Mouse (Mus musculus): ENCODE measurements around the gene Psmb3. TPM values are rescaled to one million over a fixed set of nuclear protein-coding genes. Genes with fewer than 3 reads are reported as not detected.

Gene Psmb3
- total and polyA plus RNA-seq, 2 experiments from 2014 or later: 486 to 495 TPM

DNA sequence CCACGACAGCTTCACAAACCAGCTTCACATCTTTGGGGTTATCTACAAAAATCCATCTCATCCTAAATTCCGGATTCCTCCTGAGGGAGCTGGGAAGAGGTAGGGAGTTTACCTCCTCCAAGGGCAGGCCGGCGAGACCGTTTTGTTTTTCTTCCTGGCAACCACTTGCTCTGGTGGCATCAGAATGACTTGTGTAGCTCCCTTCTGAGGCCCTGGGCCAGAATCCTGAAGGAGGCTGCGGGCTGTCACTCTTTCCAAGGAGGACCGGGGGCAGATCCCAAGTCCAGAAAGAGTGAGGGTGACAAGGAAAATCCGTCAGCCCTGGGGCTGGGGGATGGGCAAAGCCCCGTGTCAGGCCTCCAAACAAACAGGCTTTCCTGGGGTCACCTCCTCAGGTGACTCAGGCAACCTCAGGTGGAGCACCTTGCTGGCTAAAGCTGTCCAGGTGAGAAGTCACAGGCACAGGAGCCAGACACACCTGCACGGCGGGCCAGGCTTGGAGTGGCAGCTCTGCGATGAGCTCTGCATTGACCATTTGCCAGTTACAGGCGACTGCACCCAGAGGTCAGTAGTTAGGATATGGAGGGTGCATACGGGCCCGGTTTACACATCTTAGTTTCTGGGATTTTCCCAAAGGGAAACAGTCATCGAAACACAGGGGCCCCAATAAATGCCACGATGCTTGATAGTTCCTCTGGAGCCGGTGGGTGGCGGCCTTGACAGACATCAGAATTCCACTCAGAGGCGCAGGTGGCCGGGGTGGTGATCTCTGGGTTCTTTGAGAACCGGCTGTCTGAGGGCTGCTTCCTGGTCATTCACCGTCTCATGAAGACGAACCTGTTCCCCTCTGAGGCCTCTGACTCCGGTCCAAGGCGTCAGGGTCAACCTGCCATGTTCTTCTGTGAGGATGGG is 14.4 kb downstream of the Psmb3 start:
- WGBS: 80% methylated on average over 26 of the region's 26 CpGs
- ATAC-seq (ENCODE audit: insufficient read depth, low read depth) (no peak), DNase-seq (ENCODE audit: low spot score) (no peak)
- Histone ChIP-seq H3K36me3 (replicated peaks; ENCODE audit: control insufficient read depth, insufficient read depth, low read length) (peaks cover 69% of the 10 kb centered on the region), H3K4me1 (ENCODE audit: control insufficient read depth, insufficient read depth) (peaks cover 4% of the 10 kb centered on the region; the same call in 1 of the 2 replicates), H3K4me3 (ENCODE audit: low read depth, low read length) (no peak overlapping the region), H3K27ac (ENCODE audit: low read depth) (no peak overlapping the region), H3K9ac (replicated peaks; ENCODE audit: low read depth, low read length) (no peak overlapping the region), H3K4me2 (ENCODE audit: low read depth, low read length) (no peak overlapping the region), H3K27me3 (ENCODE audit: control insufficient read depth, insufficient read depth, low read length) (no peaks in the 10 kb centered on the region), H3K9me3 (replicated peaks; ENCODE audit: control insufficient read depth, low read length) (no peaks in the 10 kb centered on the region)
- TF ChIP-seq CTCF (IDR thresholded peaks at IDR 0.05; ENCODE audit: low read depth): no peak
- TF ChIP-seq EP300 (IDR thresholded peaks at IDR 0.05; ENCODE audit: low read depth): no peak

DNA sequence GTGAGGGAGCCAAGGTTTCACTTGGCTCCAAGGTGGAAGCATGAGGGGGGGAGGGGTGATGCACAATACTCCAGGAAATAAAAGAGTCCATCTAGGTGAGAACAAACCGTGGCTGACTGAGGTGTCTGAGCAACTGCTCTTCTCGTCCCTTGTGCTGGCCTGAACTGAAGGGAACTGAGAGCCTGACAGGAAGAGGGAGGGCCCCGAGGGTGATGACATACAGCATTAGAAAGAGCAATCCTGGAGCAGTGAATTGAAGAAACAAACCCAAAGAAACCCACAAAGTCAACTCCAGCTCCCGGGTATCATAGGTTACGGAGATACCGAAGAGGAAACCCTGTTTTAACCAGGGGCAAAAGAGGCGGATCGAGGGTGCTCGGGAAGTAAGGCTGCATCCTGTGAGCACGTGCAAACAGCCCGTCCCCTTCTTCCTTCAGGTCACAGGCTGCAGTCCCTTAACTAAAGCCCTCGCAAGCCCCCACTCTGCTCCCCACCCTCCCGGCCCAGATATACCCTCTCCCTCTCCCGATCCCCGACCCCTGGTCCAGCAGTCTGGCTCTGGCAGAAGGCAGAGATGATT is 15.2 kb downstream of the Psmb3 start:
- DNase-seq (ENCODE audit: low spot score): no peak

DNA sequence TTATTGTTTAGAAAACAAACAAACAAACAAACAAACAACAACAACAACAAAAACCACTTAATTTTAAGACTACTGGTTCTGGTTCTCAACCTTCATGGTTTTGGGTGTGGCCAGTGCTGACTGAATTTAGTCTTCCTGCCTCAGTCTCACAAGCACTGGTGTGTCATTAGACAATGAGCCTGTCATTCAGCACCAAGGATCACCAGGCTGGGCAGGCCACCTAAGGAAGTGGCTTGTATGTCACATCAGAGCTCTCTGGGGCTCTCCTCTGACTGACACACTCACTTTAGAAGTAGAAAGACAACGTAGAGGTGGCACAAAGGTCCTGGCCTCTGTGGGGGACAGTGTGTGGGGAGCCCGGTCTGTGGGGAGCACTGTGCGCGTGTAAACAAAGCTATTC is 15.8 kb downstream of the Psmb3 start:
- ATAC-seq (ENCODE audit: insufficient read depth, low read depth): no peak
- WGBS: 77% methylated on average over 4 of the region's 4 CpGs
- Histone ChIP-seq H3K36me3 (replicated peaks; ENCODE audit: control insufficient read depth, insufficient read depth, low read length) (peaks cover 72% of the 10 kb centered on the region), H3K27me3 (ENCODE audit: control insufficient read depth, insufficient read depth, low read length) (no peaks in the 10 kb centered on the region), H3K4me2 (ENCODE audit: low read depth, low read length) (no peak overlapping the region), H3K4me3 (ENCODE audit: low read depth, low read length) (no peak overlapping the region), H3K9me3 (replicated peaks; ENCODE audit: control insufficient read depth, low read length) (no peaks in the 10 kb centered on the region), H3K27ac (ENCODE audit: low read depth) (peak overlapping the region; percentile 6; the same call in 1 of the 2 replicates), H3K9ac (replicated peaks; ENCODE audit: low read depth, low read length) (no peak overlapping the region), H3K4me1 (ENCODE audit: control insufficient read depth, insufficient read depth) (peaks cover 4% of the 10 kb centered on the region; the same call in 1 of the 2 replicates)
- DNase-seq (ENCODE audit: low spot score): no peak
- no peak for TF ChIP-seq EP300 (IDR thresholded peaks at IDR 0.05; ENCODE audit: low read depth)
- no peak for TF ChIP-seq CTCF (IDR thresholded peaks at IDR 0.05; ENCODE audit: low read depth)

More for the DNA sequence above, 15.2 kb downstream of the Psmb3 start:
- no peak for TF ChIP-seq CTCF (IDR thresholded peaks at IDR 0.05; ENCODE audit: low read depth)
- no peak for TF ChIP-seq EP300 (IDR thresholded peaks at IDR 0.05; ENCODE audit: low read depth)
- peaks cover 72% of the 10 kb centered on the region for H3K36me3 ChIP-seq (replicated peaks; ENCODE audit: control insufficient read depth, insufficient read depth, low read length)
- no peak for ATAC-seq (ENCODE audit: insufficient read depth, low read depth)
- WGBS: 52% methylated on average over 15 of the region's 15 CpGs
- H3K9me3 ChIP-seq (replicated peaks; ENCODE audit: control insufficient read depth, low read length): no peaks in the 10 kb centered on the region
- H3K27me3 ChIP-seq (ENCODE audit: control insufficient read depth, insufficient read depth, low read length): no peaks in the 10 kb centered on the region
- H3K4me3 ChIP-seq (ENCODE audit: low read depth, low read length): no peak overlapping the region
- H3K4me2 ChIP-seq (ENCODE audit: low read depth, low read length): no peak overlapping the region
- peak overlapping the region; percentile 6; the same call in 1 of the 2 replicates for H3K27ac ChIP-seq (ENCODE audit: low read depth)
- H3K4me1 ChIP-seq (ENCODE audit: control insufficient read depth, insufficient read depth): peaks cover 4% of the 10 kb centered on the region; the same call in 1 of the 2 replicates
- H3K9ac ChIP-seq (replicated peaks; ENCODE audit: low read depth, low read length): no peak overlapping the region

DNA sequence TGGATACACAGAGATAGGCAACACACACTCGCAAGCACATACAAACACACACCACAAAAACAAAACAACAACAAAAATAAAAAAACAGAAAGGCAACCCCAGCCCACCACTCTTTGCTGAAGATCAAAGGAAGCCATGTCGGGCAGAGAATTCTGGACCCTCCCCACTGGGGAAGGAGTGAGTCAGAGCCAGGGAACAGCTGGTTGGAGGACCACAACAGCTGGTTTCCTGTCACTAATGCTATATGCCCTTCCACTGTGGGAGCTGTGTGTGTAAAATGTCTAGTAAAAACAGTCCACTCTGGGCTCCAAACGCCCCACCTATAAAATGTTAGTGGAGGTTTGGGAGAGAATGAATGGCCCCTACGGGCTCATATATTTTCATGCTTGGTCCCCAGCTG is 18.1 kb downstream of the Psmb3 start:
- no peak for DNase-seq (ENCODE audit: low spot score)
- no peaks in the 10 kb centered on the region for H3K4me1 ChIP-seq (ENCODE audit: control insufficient read depth, insufficient read depth)
- no peak overlapping the region for H3K4me2 ChIP-seq (ENCODE audit: low read depth, low read length)
- H3K27ac ChIP-seq (ENCODE audit: low read depth): no peak overlapping the region
- no peak for ATAC-seq (ENCODE audit: insufficient read depth, low read depth)
- H3K9me3 ChIP-seq (replicated peaks; ENCODE audit: control insufficient read depth, low read length): no peaks in the 10 kb centered on the region
- H3K36me3 ChIP-seq (replicated peaks; ENCODE audit: control insufficient read depth, insufficient read depth, low read length): peaks cover 92% of the 10 kb centered on the region
- H3K27me3 ChIP-seq (ENCODE audit: control insufficient read depth, insufficient read depth, low read length): no peaks in the 10 kb centered on the region
- WGBS: 96% methylated on average over 4 of the region's 4 CpGs
- H3K4me3 ChIP-seq (ENCODE audit: low read depth, low read length): no peak overlapping the region
- no peak overlapping the region for H3K9ac ChIP-seq (replicated peaks; ENCODE audit: low read depth, low read length)
- TF ChIP-seq CTCF (IDR thresholded peaks at IDR 0.05; ENCODE audit: low read depth): no peak
- no peak for TF ChIP-seq EP300 (IDR thresholded peaks at IDR 0.05; ENCODE audit: low read depth)

DNA sequence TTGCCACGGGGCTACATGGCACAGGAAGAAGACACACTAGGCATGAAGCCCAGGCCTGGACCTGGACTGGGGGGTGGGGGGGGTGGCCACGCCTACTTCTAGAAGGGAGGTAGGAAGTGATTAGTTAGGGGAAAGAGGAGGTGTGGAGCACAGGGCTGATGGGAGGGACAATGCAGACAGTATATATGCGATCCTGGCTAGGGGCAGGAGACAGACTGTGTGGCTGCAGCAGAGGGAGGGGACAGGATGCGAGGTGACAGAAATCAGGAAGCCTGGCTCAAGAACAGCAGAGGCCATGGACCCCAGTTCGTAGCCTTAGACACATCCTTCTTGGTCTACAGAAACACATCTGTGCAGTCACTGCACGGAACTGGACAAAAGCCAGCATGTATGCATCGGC is 20.5 kb downstream of the Psmb3 start:
- Histone ChIP-seq H3K27me3 (ENCODE audit: control insufficient read depth, insufficient read depth, low read length) (no peaks in the 10 kb centered on the region), H3K4me2 (ENCODE audit: low read depth, low read length) (no peak overlapping the region), H3K4me1 (ENCODE audit: control insufficient read depth, insufficient read depth) (no peaks in the 10 kb centered on the region), H3K4me3 (ENCODE audit: low read depth, low read length) (no peak overlapping the region), H3K36me3 (replicated peaks; ENCODE audit: control insufficient read depth, insufficient read depth, low read length) (peaks cover 86% of the 10 kb centered on the region), H3K9me3 (replicated peaks; ENCODE audit: control insufficient read depth, low read length) (no peaks in the 10 kb centered on the region), H3K27ac (ENCODE audit: low read depth) (no peak overlapping the region), H3K9ac (replicated peaks; ENCODE audit: low read depth, low read length) (no peak overlapping the region)
- ATAC-seq (ENCODE audit: insufficient read depth, low read depth) (peak; percentile 34; the same call in 1 of the 2 replicates), DNase-seq (ENCODE audit: low spot score) (no peak)
- WGBS: 67% methylated on average over 7 of the region's 7 CpGs
- TF ChIP-seq CTCF (IDR thresholded peaks at IDR 0.05; ENCODE audit: low read depth): no peak
- no peak for TF ChIP-seq EP300 (IDR thresholded peaks at IDR 0.05; ENCODE audit: low read depth)

All from heart, postnatal 0 days (tissue).